Mouse (Mus musculus): Measurements from ENCODE around the gene Dusp10.

The Dusp10 gene

DNA sequence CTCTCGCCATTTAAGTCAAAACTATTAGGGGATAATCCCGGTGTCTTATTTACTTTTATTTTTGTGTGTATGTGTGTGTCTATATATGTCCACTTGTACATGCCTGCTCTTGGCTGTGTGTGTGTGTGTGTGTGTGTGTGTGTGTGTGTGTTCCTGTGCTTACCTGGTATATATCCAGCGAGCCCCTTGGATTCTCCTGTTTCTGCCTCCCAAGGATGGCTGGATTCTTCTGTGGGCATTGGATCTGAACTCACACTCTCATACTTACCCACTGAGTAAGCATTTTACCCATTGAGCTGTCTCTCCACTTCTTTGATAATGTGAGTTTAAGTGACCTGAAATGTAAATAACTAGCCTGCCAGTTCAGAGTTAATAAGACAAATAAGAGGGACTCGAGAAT lies 40.6 kb downstream of the Dusp10 start:
- DNase-seq (ENCODE audit: low spot score in 2 of 2), result no peak

DNA sequence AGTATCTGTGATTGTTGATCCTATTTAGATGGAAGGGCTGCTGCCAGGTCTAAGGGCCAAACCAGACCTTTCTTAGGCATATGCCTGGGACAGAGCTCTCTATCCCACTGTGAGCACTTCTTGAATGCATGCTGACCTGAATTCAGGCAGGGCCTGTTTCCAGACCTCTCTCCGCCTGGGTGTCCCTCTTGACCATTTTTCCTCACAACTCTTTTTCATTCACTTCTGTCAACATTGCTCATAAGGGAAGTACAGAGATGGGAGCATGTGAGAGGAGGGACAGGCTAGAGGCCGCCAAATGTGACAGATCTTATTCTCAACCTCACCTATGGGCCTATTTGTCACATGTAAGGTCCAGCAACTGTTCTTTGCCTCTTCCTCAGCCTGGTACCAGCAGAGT lies 41.1 kb downstream of the Dusp10 start:
- DNase-seq (ENCODE audit: low spot score in 2 of 2), result no peak

DNA sequence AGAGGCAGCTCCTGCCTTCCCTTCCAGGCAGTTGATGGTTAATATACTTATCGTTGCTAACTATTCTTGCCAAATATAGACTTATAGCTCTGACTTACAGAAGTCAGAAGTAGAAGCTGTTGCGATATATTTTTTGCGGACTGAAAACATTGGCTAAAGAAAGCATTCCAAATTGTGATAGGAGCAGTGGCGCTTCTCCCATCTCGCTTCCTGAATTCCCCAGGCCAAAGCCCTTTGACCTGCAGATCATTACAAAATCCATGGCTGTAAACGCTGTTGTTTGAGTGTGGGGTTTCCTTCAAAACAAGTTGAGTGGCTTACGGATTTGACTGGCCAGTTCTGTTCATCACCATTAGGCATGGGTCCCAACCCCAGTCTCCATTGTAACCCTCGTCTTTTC lies 45.1 kb downstream of the Dusp10 start:
- DNase-seq (ENCODE audit: low spot score in 2 of 2), result no peak

DNA sequence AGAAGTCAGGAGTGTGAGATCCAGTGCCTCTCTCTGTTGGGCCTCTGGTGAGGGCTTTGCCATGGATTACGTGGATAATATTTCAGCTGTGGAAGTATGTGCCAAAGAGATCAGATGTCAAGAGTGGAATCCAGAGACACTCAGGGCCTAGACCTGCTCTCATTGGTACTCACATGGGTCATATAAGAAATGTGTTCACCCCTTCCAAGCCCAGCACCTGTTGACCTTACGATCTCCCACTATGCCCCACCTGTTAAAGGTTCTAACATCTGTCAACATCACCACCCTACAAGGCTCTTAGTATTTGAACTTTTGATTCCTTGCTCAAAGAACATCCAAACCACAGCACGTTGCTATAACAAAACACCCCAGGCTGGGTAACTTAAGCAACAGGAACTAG lies 46.7 kb downstream of the Dusp10 start:
- no peak for DNase-seq (ENCODE audit: low spot score in 2 of 2)

DNA sequence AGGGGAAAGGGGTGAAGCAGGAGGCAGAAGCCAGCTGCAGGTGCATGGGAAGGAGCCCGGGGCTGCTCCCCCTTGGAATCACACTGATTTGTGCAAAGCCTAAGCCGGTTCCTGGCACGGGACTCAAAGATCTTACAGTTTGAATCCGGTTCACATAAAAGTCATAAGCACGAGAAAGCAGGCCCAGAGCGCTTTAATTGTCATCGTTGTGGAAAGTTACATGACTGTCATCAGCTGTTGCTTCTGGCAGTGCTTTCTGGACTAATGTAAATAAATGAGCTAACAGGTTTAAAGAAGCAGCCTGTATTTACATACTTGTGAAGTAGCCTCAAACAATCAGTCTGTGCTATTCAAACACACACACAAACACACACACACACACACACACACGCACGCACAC lies 47.3 kb downstream of the Dusp10 start:
- DNase-seq (ENCODE audit: low spot score in 2 of 2), result peak in 1 of 2 experiments; percentile 64

DNA sequence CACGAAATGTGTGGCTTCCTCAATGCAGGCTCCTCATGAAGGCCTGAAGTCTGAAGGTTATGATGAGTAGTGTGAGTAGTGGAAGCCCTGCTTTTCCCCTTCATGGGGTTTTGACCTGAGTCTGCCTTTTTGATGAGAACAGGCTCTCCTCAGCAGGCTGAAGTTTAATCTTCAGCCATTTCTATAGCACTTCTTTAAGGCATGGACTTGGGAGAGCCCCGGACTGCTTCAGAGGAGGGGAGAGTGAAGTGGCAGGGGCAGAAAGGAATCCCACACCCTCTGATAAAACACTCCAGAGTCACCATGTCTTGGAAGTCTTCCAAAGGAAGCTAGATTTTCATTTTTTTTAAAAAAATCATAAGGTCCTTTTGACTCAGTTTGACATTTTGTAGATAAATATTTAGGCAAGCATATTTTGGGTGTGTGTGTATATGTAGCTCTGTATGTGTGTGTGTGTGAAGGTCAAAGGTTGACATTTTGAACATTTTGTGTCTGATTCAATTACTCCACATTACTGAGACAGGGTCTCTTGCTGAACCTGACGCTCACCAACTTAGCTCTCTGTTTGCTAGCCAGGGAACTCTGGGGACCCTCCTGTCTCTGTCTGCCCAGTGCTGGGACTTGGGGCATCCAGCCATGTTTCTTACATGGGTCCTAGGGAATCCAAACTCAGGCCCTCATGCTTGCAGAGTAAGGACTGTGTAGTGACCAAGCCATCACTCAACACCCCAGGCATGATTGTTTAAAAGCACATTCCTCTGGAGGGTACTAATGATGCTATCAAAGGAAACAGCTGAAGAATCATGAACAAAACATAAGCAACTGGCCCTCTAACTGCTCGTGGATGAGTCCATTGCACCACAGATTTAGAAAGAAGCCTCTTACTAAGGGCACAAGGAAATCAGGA lies 48.0 kb downstream of the Dusp10 start:
- no peak for DNase-seq (ENCODE audit: low spot score in 2 of 2)

DNA sequence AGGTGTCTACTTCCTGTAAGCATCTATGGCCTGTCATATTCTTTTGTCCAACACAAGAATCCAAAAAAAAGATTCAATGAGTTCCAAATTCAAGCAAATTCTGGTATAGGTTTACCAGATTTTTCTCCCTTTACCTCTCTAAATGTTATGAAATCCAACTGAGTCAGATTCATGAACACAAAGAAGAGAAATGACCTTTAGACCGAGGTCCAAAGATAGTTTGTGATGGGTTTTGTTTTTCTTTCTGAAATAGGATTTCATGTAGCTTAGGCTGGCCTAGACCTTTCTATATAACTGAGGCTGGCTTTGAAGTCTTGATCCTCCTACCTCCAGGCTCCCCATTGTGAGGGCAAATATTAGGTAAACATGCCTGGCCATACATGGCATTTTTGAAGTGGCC lies 48.8 kb downstream of the Dusp10 start:
- DNase-seq (ENCODE audit: low spot score in 2 of 2), result no peak

DNA sequence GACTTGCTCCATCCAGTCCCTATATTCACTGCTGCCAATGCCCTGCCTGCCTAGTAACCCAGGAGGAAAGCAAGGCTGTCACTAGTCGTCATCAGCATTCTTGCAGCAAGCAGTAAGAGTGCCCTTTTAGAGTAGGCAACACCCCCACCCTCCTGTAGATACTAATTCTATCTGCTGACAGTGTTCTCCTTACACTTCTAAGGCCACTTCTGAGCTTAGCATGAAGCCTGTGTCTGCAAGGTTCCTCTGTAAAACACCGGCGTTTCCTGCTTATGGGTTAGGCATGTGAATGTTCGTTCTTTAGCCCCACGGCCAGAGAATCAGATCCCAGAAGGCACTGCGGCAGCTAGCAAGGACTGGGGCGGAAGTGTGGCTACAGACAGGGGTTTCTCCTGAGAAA lies 51.2 kb downstream of the Dusp10 start:
- DNase-seq (ENCODE audit: low spot score in 2 of 2), result no peak

DNA sequence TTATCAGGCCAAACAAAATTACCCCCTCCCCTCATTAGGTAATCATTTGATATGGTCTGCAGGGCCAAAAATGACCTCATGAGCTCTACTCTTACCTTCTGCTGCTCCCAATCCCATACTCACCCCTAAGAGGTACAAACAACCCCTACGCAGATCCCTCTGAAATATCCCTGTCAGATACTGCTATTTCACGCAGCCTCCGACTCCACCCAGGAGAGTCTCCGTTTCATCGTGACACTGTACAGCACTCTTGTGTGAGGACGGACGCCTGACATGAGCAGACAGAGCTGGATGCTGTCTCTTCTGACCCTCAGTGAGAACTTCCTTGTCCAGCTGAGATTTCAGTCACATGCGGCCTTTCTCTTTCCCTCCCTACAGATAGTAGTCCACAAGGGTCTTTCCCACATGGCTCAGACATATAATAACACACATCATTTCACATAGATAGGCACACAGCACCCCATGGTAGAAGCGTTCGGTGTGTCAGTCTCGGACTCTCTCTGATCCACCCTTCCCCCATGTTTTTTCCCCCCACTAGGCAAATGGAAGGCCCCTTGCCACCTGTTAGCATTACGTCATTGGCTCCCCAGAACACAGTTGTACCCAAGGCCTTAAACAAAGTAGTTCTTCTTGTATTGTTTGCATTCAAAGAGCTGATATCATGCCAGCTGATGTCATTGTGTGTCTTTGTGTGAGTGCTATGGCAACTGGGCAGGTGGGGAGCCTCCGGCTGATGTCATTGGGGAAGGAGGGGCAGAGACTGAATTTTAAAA lies 52.7 kb downstream of the Dusp10 start:
- DNase-seq (ENCODE audit: low spot score in 2 of 2), result no peak

DNA sequence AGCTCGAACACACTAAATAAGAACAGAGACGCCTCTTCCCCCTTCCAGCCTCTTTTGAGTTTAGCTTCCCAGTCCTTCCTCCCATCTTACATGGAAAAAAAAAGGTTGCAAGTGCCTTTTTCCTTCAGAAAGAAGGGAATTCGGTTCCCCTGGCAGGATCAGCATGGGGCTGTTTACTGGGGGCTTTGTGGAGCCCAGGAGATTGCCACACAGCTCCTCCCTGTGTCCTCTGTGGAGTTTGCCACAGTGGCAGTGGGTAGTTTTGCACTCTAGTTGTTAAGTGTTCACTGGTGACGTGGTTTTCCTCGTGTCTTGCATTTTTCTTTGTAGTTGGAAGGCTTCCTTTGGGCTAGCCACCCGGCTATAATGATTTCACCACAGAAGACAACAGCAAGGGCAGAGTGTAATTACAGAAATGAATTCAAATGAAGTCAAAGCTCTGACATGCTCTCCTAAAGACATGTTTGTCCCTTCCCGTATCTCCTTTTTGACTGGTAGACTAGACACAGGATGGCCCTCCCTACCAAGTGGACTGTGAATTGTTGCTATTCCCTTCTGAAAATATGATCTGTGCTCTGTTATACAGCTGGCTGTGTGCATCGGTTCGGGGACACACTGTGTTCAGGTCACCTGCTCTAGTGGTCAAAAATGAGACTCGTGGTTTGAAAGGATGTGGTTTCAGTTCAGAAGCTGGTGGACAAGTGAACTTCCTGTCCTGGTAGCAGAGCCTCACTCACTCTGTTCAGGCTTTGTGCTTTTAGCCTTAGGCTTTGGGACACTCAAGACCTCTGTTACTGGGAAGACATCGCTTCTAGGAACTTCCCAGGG lies 53.6 kb downstream of the Dusp10 start:
- no peak for DNase-seq (ENCODE audit: low spot score in 2 of 2)

DNA sequence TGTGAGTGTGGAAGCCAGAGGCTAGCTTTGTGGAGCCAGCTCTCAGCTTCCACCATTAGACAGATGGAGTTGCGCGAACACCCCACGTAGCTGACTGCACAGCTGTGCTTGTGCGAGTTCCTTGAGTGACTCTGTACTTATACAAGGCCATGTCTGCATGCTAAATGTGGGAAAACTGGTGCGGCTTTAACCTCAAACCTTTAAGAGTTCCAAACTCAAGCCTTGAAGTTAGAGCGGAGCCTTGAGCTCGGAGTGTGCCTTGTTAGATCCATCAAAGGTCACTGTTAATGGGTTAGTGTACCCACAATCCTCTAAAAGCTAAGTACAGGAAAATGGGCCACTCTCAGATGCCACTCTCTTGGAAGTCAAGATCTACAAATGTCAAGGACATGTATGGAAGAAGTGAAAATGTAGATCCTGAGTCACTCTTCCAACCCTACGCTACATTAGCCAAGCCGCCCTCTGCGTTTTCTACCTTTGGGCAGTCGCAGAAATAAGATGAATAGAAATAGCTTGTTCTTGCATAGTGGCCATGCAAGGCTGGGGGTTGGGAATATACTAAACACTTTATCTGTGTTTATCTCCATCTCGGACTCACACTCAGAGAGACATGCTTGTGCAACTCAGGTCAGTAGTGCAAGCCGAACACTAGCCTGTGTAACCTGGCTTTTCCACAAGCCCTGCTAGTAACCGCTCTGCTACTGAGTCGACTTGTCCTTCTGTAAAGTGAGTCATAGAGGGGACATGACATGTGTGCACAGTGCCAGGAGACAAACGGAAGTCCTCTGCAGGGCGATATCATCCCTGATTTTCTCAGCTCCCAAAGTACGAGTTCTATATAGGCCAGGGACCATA lies 54.8 kb downstream of the Dusp10 start:
- DNase-seq (ENCODE audit: low spot score in 2 of 2), result no peak

DNA sequence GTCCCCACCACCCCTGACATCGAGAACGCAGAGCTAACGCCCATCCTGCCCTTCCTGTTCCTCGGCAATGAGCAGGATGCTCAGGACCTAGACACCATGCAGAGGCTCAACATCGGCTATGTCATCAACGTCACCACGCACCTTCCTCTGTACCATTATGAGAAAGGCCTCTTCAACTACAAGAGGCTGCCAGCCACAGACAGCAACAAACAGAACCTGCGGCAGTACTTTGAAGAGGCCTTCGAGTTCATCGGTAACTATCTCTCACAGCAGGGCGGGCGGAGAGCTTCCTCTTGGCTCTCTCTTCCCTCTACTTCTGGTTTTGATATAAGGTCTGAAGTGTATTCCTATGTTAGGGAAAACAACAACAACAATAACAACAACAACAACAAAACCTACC lies 55.9 kb downstream of the Dusp10 start:
- DNase-seq (ENCODE audit: low spot score in 2 of 2), result no peak

DNA sequence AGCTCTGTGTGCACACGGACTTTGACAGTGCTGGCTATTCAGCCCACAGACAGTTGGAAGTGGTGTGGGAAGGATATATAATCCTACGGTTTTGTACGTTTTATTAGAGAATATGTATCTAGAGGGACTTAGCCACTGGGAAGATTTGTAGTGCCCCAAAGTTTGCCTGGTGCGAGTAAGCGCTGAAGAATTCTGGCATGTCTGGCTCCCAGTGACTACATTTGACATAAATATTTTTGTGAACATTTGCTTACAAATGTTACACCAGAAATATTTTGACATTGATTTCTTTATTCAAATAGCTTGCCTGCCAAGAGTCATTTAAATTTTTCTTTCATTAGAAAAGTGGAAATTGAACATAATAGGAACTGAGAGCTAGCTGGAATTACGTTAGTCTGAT lies 63.0 kb downstream of the Dusp10 start:
- DNase-seq (ENCODE audit: low spot score in 2 of 2), result no peak

DNA sequence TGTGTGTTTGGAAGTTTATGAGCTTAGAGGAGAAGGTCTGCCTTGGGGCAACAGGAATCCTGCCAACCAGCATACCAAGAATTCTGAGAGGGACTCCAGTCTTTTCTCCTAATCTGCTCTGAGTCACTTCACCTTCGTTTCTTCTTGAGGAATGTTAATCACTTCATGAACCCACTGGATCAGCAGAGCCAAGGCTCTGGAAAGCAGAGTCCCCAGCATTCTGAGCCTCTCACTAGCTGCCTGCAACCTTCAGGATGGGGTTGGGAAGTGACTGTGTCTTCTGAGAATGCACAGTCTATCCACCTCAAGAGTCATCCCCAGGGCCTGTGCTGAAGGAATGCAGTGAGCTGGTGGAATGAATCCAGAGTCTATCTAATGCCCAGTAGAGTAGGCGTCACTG lies 63.7 kb downstream of the Dusp10 start:
- no peak for DNase-seq (ENCODE audit: low spot score in 2 of 2)

DNA sequence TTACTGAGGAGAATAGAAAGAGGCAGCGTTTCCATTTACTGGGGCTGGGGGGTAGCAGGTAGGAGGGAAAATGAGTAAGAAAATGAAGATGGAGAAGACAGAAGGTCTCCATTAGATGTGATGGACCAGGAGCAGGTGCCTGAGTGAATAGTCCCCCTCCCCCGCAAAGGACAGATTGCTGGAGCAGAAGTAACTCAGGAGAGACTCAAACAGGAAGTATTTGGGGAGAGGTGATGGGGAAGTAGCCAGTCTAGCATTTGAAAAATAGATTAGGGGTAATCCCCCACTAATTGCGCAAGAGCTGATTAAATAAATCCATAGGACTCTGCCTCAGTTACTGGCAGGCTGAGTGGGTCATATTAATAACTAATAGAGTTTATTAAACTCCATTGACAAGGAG lies 66.2 kb downstream of the Dusp10 start:
- DNase-seq (ENCODE audit: low spot score in 2 of 2), result no peak

DNA sequence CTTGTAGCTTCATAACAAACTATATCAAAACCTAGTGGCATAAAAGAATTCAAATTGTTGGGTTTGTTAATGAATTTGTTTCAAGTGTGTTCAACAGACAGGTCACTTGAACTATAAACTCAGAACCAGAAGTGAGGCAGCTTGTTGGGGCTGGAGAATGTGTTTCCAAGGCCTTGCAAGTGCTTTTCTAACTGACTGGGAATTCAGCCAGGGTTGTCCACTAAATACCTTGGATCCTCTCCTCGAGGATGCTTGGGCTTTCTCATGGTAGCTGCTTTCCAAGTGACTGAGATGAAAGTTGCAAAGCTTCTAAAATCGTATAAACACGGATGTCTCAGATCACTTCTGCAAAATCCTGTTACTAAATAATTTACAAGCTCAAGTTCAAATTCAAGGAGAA lies 69.6 kb downstream of the Dusp10 start:
- DNase-seq (ENCODE audit: low spot score in 2 of 2), result no peak

DNA sequence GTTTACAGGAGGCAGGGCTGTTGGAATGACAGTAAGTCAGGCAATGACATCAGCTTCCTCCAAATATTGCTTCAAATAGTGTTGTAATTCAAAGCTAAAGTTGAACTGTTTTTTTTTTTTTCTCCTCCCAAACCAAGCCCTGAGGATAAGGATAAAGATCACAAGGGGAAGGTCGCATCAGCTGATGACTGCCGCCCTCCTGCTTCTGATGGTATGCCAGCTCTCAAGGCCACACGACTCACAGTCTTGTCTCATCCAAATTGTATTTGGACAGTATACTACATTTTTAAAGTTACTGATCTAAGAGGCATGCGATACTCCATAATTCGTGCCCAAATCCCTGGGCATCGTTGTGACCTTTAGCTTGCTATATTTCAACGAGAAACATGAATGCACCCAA lies 70.1 kb downstream of the Dusp10 start:
- no peak for DNase-seq (ENCODE audit: low spot score in 2 of 2)

DNA sequence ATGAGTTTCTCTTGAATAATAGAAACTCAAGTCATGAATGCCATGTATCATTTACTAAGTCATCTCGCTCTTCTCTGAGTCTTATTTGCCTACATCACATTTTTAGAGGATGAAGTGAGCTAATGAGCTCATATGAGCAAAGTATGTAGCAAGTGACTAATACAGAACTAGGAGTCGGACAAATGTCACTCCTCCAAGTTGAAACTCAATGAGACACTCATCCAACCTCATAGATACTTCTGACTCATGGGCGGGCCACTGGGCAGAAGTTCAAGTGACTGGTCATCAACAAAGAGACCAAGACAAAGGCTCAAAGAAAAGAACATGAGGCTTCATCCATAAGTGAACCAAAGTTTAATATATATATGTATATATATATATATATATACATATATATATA lies 71.9 kb downstream of the Dusp10 start:
- DNase-seq (ENCODE audit: low spot score in 2 of 2), result no peak

DNA sequence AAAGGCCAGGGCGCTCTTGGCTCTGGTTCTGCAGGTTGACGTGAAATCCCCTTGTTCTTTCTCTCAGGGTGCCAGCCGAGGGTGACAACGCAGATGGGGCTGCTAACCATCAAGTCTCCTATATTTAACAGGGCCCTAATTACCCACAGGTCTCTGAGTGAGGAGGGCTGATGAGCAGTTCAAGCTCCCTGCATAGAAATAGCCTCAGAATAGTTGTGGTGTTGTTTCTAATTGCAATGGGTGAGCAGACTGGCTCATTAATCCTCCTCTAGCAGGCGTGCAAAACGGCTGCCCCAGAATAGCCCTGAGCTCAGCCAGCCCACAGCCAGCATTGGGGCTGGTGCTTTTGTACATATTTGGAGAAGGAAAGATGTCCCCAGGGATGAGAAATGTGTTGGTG lies 77.4 kb downstream of the Dusp10 start:
- DNase-seq (ENCODE audit: low spot score in 2 of 2), result no peak

DNA sequence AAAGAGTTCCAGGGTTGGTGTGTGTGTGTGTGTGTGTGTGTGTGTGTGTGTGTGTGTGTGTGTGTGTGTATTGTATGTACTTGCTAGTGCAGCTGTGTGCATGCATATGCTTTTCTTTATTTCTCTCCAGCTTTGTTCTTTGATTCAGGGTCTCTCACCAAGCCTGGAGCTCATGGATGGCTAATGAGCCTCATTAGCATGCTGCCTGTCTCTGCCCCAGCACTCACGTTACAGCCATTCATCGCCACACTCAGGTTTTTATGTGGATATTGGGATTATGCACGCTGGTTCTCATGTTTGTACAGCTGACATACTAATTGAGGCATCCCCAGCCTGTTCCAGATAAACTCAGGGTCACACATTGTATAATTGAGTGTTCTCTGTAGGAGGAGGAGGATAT lies 81.8 kb downstream of the Dusp10 start:
- DNase-seq (ENCODE audit: low spot score in 2 of 2), result no peak

DNA sequence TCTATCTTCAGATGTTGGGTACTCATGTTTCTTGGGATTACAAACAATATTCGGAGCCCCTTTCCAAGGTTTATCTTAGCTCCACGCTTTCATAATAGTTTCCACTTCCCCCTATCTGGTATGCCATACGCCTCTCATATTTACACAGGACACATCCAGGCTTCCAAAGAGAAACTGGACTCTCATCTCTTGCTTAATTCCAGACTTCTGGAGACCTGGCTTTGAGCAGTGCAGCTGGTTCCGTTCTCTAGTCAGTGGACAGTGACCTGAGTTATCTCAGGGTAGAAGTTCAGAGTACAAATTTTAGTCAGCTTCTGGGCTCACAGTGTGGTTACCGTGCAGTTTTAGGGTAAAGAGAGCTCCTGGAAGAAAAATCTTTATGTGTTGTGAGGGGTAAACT lies 87.3 kb downstream of the Dusp10 start:
- DNase-seq (ENCODE audit: low spot score in 2 of 2), result no peak

All from urinary bladder, adult 18-20 months (tissue).